Mouse (Mus musculus) midbrain, embryonic 13.5 days (tissue): ENCODE data around the gene Wfikkn1. TPM values are rescaled to one million over a fixed set of nuclear protein-coding genes. Genes with fewer than 3 reads are reported as not detected.

ENCODE experiments used
- microRNA-seq: library from miRNA; unstranded; fragments of <30 nt; microRNA quantifications from one replicate; pipeline ENCODE4, GENCODE M21; 2016
- polyA plus RNA-seq: library from polyadenylated mRNA; unstranded; fragments of >200 nt; fragmentation: Nextera tagmentation; extraction: Ambion mirVana; gene quantifications from 2 replicates; pipeline ENCODE4 v1.2.1, GENCODE M21; 2015

The Wfikkn1 gene
- polyA plus RNA-seq, 1 experiment from 2014 or later = 0.70 TPM

Small RNA genes within 50 kb of the gene (microRNA-seq; reads per million reads assigned to microRNA genes)
- gene Mir3082 = not detected

Other genes starting within 250 kb of the Wfikkn1 start
- 0.73 and 0.78 TPM in 2 replicates for gene Gng13, start 163.7 kb downstream of the Wfikkn1 start, polyA plus RNA-seq
- gene Chtf18, start 153.4 kb downstream of the Wfikkn1 start, polyA plus RNA-seq = 12.8 and 14.1 TPM in 2 replicates
- 23.2 and 24.1 TPM in 2 replicates for gene Rpusd1, start 153.2 kb downstream of the Wfikkn1 start, polyA plus RNA-seq
- not detected in 2 replicates for gene Mslnl, start 144.8 kb downstream of the Wfikkn1 start, polyA plus RNA-seq
- not detected in 2 replicates for gene Msln, start 126.5 kb downstream of the Wfikkn1 start, polyA plus RNA-seq
- 28.0 and 29.6 TPM in 2 replicates for gene Narfl, start 107.1 kb downstream of the Wfikkn1 start, polyA plus RNA-seq
- 137 and 157 TPM in 2 replicates for gene Haghl, start 95.2 kb downstream of the Wfikkn1 start, polyA plus RNA-seq
- 0.31 and 0.42 TPM in 2 replicates for gene Ccdc78, start 94.3 kb downstream of the Wfikkn1 start, polyA plus RNA-seq
- gene Fam173a, start 88.0 kb downstream of the Wfikkn1 start, polyA plus RNA-seq = 89.8 and 93.0 TPM in 2 replicates
- not detected in 2 replicates for gene AC134908.4, start 85.2 kb downstream of the Wfikkn1 start, polyA plus RNA-seq
- 32.1 and 36.6 TPM in 2 replicates for gene Metrn, start 83.7 kb downstream of the Wfikkn1 start, polyA plus RNA-seq
- gene Fbxl16, start 71.8 kb downstream of the Wfikkn1 start, polyA plus RNA-seq = 32.4 and 35.2 TPM in 2 replicates
- gene Wdr24, start 57.2 kb downstream of the Wfikkn1 start, polyA plus RNA-seq = 31.1 and 31.2 TPM in 2 replicates
- 72.8 and 74.6 TPM in 2 replicates for gene Jmjd8, start 52.0 kb downstream of the Wfikkn1 start, polyA plus RNA-seq
- 314 and 316 TPM in 2 replicates for gene Stub1, start 47.5 kb downstream of the Wfikkn1 start, polyA plus RNA-seq
- gene Rhbdl1, start 43.6 kb downstream of the Wfikkn1 start, polyA plus RNA-seq = 17.3 and 18.1 TPM in 2 replicates
- 7.5 and 8.0 TPM in 2 replicates for gene Gm20683, start 39.1 kb downstream of the Wfikkn1 start, polyA plus RNA-seq
- 15.6 and 16.4 TPM in 2 replicates for gene Rhot2, start 36.0 kb downstream of the Wfikkn1 start, polyA plus RNA-seq
- 20.1 and 22.4 TPM in 2 replicates for gene Wdr90, start 19.4 kb downstream of the Wfikkn1 start, polyA plus RNA-seq
- gene Mcrip2, start 12.1 kb downstream of the Wfikkn1 start, polyA plus RNA-seq = 8.0 and 10.4 TPM in 2 replicates
- 69.7 and 75.4 TPM in 2 replicates for gene Mettl26, start 5.8 kb downstream of the Wfikkn1 start, polyA plus RNA-seq
- 44.3 and 47.1 TPM in 2 replicates for gene Rab40c, start 38.9 kb upstream of the Wfikkn1 start, polyA plus RNA-seq
- 56.9 and 58.0 TPM in 2 replicates for gene Pigq, start 64.1 kb upstream of the Wfikkn1 start, polyA plus RNA-seq
- 0.12 TPM in 1 of 2 replicates, not detected in the other for gene Nhlrc4, start 64.1 kb upstream of the Wfikkn1 start, polyA plus RNA-seq
- gene A930017K11Rik, start 71.7 kb upstream of the Wfikkn1 start, polyA plus RNA-seq = 0.48 and 0.62 TPM in 2 replicates
- 19.1 and 21.1 TPM in 2 replicates for gene Capn15, start 104.9 kb upstream of the Wfikkn1 start, polyA plus RNA-seq
- gene Rab11fip3, start 188.7 kb upstream of the Wfikkn1 start, polyA plus RNA-seq = 27.6 and 35.0 TPM in 2 replicates
- gene Decr2, start 209.5 kb upstream of the Wfikkn1 start, polyA plus RNA-seq = 27.0 and 28.2 TPM in 2 replicates
- gene Nme4, start 214.7 kb upstream of the Wfikkn1 start, polyA plus RNA-seq = 31.8 and 36.8 TPM in 2 replicates
- gene Tmem8, start 232.4 kb upstream of the Wfikkn1 start, polyA plus RNA-seq = 2.4 and 2.6 TPM in 2 replicates
- gene Mrpl28, start 242.6 kb upstream of the Wfikkn1 start, polyA plus RNA-seq = 182 and 191 TPM in 2 replicates